Comparison of ENCODE assay signal across 8 mouse cellular contexts in genomic region chr5:110023694-110024427, GRCm38 (mm10). TPM values are rescaled to one million over a fixed set of nuclear protein-coding genes. Genes with fewer than 3 reads are reported as not detected.
A peak's percentile ranks its signal among the peaks of the same experiment; 100 is the strongest.
DNase-seq lines count a peak whose midpoint lies in the region; ATAC-seq and TF ChIP-seq lines count a peak whose summit lies in the region.
"Not testable (repeated sequence)": the region's sequence is repeated elsewhere in the genome, so short reads cannot be mapped to it uniquely, and the experiment has no call there.

No protein-coding gene starts in this region.

- peak; percentile 20; the same call in 1 of the 2 replicates for TF ChIP-seq CTCF in lung, adult 2 months (IDR thresholded peaks at IDR 0.05; ENCODE audit: insufficient read depth, low read length)

- H3K4me3 ChIP-seq in hindbrain, embryonic 14.5 days (replicated peaks; ENCODE audit: low read length), result peak overlapping the region; percentile 16
- not testable (repeated sequence) for H3K4me3 ChIP-seq in lung, adult 2 months (replicated peaks; ENCODE audit: extremely low read depth, low read depth, low read length)
- H3K4me3 ChIP-seq in neural tube, embryonic 15.5 days (replicated peaks), result peak overlapping the region; percentile 22

- not testable (repeated sequence) for H3K4me1 ChIP-seq in hindbrain, embryonic 14.5 days (replicated peaks; ENCODE audit: control insufficient read depth, insufficient read depth, low read length); lung, adult 2 months (ENCODE audit: control insufficient read depth, insufficient read depth, low read length); neural tube, embryonic 15.5 days

- H3K9ac ChIP-seq in hindbrain, embryonic 14.5 days, result 0 out of 2 replicates have a peak overlapping the region, but pooled peaks have one; percentile 28
- not testable (repeated sequence) for H3K9ac ChIP-seq in neural tube, embryonic 15.5 days (replicated peaks)

- H3K4me2 ChIP-seq in hindbrain, embryonic 14.5 days (replicated peaks), result peak overlapping the region; percentile 43
- peak overlapping the region; percentile 49 for H3K4me2 ChIP-seq in neural tube, embryonic 15.5 days

- TF ChIP-seq POLR2A in lung, adult 2 months (IDR thresholded peaks at IDR 0.05; ENCODE audit: borderline replicate concordance, extremely low read depth, low read depth, low read length), result not testable (repeated sequence)

- not testable (repeated sequence) for H3K27ac ChIP-seq in hindbrain, embryonic 14.5 days
- H3K27ac ChIP-seq in neural tube, embryonic 15.5 days (replicated peaks), result peak overlapping the region; percentile 63; the same call in 1 of the 2 replicates

- peak; percentile 76 for DNase-seq in R1 (ENCODE audit: low read depth, low spot score)
- peak; percentile 41 to 64 for DNase-seq in cerebellum, postnatal 25 days
- peak; percentile 17 to 45 for DNase-seq in frontal cortex, postnatal 25 days (ENCODE audit: low spot score in 2 of 2)
- peak; percentile 77 for DNase-seq in hindbrain, embryonic 14.5 days (ENCODE audit: low spot score)
- peak; percentile 17 for DNase-seq in layer of hippocampus, adult 9-10 months (ENCODE audit: low spot score)
- peak; percentile 26 for DNase-seq in lung, adult 2 months
- peak; percentile 18 to 33 for DNase-seq in thymus, postnatal 36 days

- not testable (repeated sequence) for H3K36me3 ChIP-seq in hindbrain, embryonic 14.5 days (replicated peaks; ENCODE audit: control insufficient read depth, insufficient read depth); neural tube, embryonic 15.5 days

- ATAC-seq in hindbrain, embryonic 14.5 days (ENCODE audit: low FRiP score), result peak; percentile 73
- ATAC-seq in neural tube, embryonic 15.5 days (ENCODE audit: low FRiP score), result peak; percentile 92

- not testable (repeated sequence) for H3K27me3 ChIP-seq in hindbrain, embryonic 14.5 days (ENCODE audit: control insufficient read depth, insufficient read depth, low read length); neural tube, embryonic 15.5 days (replicated peaks)

- 52% methylated on average over 8 of the region's 8 CpGs for WGBS in hindbrain, embryonic 14.5 days
- WGBS in lung, adult 2 months, result 32% methylated on average over 8 of the region's 8 CpGs
- 44% methylated on average over 8 of the region's 8 CpGs for WGBS in neural tube, embryonic 15.5 days

- H3K9me3 ChIP-seq in hindbrain, embryonic 14.5 days (ENCODE audit: control insufficient read depth, low read length); neural tube, embryonic 15.5 days (replicated peaks): not testable (repeated sequence)

RNA-seq across cellular contexts. Expression of gene Zfp932, which starts 27.5 kb away (rescaled TPM):
- 21.4 and 23.4 TPM in 2 replicates for polyA plus RNA-seq in hindbrain, embryonic 14.5 days (2014; fragmentation: Nextera tagmentation; extraction: Ambion mirVana)
- 2.8 and 4.4 TPM in 2 replicates for polyA plus RNA-seq in lung, adult 2 months (2012; rRNA removed)
- polyA plus RNA-seq in neural tube, embryonic 15.5 days (2015; fragmentation: Nextera tagmentation; extraction: Ambion mirVana), result 22.4 and 26.0 TPM in 2 replicates

RNA-seq across cellular contexts. Expression of gene Gm17655, which starts 48.5 kb away (rescaled TPM):
- polyA plus RNA-seq in hindbrain, embryonic 14.5 days (2014; fragmentation: Nextera tagmentation; extraction: Ambion mirVana), result 3.9 and 5.5 TPM in 2 replicates
- polyA plus RNA-seq in lung, adult 2 months (2012; rRNA removed), result 0.06 and 0.11 TPM in 2 replicates
- 3.2 and 4.6 TPM in 2 replicates for polyA plus RNA-seq in neural tube, embryonic 15.5 days (2015; fragmentation: Nextera tagmentation; extraction: Ambion mirVana)

Comparison
In these comparisons a context has a peak if more than half of its experiments do, and no peak if none do; other contexts are left out.
1. DNase-seq: peak in every context shown above with its lines; median percentile 77 in hindbrain, embryonic 14.5 days; 76 in R1; 52 in cerebellum, postnatal 25 days; 31 in frontal cortex, postnatal 25 days; 26 in lung, adult 2 months; 26 in thymus, postnatal 36 days; 17 in layer of hippocampus, adult 9-10 months.